Mouse (Mus musculus): ENCODE measurements at regions not wholly inside any gene's neighbourhood (a gene's known extent, or its start where the extent isn't known, plus 50 kb on each side); places are given as distances from the start of the nearest gene placed in this dataset.

DNA sequence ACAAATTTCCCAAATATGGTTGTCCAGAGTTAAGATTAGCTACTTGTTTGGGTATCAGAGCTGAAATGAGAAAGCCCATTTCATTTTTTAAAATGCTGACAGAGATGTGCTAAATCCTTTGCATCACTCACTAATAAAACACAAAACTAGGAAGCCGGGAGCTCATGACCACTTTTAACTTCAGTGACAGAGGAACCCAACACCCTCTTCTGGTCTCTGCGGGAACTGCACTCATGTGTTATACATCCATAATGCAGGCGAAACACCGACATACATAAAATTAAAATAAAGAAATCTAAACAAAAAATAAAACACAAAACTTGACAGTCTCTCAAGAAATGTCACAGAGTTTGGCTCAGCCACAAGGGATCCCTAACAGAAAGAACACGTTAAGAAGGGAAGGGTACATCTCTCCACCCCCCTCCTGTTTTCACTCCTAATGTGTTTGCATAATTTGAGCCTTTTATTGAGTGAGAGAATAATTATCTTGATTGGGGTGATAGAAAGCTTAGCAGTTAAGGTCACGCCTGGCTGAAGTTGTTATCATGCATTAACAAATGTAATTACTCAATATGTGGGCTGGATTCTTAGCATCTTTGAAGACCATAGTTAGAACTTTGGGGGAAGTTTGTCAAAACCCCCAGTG lies 565.2 kb downstream of the Tmem132b start:
- no peak for TF ChIP-seq GATA1 (IDR thresholded peaks at IDR 0.05; ENCODE audit: borderline replicate concordance, low read length)
- TF ChIP-seq FLI1 (IDR thresholded peaks at IDR 0.05; ENCODE audit: low read length): no peak
